Mouse (Mus musculus) right cerebral cortex, adult 2 months (tissue): ENCODE data around the gene Gm47955.
"Not testable (repeated sequence)": the region's sequence is repeated elsewhere in the genome, so short reads cannot be mapped to it uniquely, and the experiment has no call there.

Source experiments
- DNase-seq, 2 experiments: peaks; one replicate each; pipeline ENCODE4 v3.0.0; 2021 to 2022; ENCODE audit warnings: low spot score in 2 of 2

Gm47955 gene

DNA sequence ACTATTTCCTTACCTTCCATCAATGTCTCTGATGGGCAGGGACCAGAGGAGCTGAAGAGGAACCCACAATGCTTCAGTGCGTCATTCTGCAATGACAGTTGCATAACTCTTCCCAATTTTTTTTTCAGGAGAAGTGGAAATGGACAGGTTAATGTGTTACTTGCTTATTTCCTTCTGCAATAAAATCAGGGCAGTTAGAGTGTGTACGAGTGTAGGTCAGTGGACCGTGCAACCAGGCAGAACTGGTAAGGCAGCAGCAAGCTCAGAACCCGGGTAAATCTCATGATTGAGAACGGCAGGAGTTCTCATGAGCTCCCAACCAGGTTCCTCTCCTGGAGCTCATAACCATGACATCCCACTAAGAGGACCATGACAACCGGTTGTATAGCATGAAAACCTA, 32.0 kb downstream of the Gm47955 start:
- no peak for DNase-seq

DNA sequence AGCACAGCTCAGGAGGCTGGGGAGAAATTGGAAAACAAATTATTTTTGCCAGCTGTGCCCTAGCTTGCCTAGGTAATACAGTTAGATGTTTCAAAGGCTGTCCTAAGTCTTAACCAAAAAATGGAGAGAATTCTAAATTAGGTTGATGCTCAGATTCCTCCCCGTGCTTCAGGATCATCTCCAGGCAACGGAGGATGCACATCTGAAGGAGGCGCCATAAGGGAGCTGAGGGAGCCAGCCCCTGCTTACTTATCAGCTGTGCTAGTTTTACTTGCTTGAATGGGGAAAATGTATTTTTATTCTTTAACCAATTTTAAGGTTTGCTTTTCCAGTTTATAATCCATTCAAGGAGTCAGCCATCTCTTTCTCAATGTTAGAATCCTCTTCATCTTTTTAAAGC, 33.9 kb downstream of the Gm47955 start:
- DNase-seq, result no peak

DNA sequence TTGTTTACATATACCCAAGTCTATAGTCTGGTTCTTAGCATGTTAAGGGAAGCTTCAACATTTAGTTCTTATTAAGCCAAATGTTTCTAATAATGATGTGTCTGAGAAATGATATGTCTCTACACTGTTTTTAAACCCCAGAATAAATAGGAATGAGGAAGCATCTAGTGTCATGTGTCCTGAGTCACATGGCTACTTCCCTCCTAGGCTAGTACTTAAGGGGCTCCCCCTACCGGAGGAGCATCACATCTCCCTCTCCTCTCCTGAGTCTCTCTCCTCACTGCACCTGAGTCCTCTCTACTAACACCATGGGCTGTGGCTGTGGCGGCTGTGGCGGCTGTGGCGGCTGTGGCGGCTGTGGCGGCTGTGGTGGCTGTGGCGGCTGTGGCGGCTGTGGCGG, 40.2 kb downstream of the Gm47955 start, which contains the start of gene Gm47959:
Gene Gm47959 (plus strand): TSS at position 243 of the 400 bp plus-strand sequence.
- not testable (repeated sequence) for DNase-seq

DNA sequence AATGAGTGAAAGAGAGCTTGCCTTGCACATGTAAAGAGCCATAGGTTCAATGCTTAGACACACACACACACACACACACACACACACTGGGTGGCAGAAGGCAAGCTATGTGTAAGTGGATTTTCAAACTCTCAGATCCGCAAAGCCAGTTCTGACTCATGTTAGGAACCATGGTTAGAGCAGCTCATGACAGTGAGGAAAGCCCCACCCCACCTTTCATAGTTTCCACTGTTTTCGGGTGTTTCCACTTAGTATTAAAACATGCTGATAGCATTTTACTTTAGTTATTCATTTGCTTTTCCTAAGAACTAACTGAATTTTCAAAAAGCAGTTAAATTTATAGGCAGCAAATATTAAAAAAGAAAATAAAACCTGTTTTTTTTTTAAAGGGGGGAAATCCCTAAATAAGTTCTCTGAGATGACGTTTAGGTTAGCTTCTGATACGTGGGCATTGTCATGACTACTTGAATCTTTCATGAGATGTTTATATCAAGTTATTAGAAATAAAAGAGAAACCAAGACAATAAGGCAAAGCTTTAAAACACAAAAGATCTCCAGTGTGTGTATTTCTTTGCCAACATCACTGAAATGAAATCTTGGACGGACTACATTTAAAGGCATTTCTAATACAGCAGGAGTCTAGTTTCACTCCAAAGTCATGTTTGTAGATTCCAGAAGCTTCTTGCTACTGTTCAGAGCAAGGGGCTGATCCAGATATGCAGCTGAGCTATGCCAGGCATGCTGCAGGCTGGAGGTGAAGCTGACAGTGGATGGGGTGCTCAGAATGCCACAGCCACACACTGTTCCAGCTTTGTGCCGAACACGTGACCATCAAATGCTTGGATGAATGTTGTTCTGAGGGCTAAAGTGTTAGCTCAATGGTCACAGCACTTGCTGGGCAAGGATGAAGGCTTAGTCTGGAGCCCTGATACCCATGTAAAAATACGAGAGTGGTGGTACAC, 46.4 kb downstream of the Gm47955 start:
- DNase-seq, result no peak

DNA sequence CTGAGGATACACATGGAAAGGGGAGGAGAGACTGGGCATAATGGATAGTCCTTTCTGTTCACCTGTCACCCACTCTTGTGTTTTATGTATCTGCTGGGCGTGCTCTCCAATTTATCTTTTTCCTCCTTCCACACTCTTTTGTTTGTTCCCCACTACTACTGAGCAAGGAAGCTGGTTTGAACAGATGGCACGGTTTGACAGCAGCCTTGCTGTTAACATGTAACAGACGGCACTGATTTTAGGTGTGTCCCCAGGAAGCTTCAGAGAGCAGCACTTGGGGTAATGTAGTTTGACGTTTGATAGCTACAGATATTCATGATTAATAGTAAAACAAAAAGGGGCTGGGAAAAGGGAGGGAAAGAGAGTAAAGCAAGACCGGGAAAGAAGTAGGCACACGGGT, 47.4 kb downstream of the Gm47955 start:
- no peak for DNase-seq
